Mouse (Mus musculus) lung, adult 2 months (tissue): ENCODE results near the gene Cd276.

Experiments used
- CTCF ChIP-seq: fragments of 200-500 bp; IDR thresholded peaks from 2 replicates; pipeline ENCODE4 v1.5.1; 2011; ENCODE audit warnings: mild to moderate bottlenecking, low read length, control low read depth; ENCODE audit not compliant: insufficient read depth
- POLR2A ChIP-seq: fragments of 200-500 bp; IDR thresholded peaks from 2 replicates; pipeline ENCODE4 v1.6.1; 2011; ENCODE audit warnings: low read depth, mild to moderate bottlenecking, control low read depth, low read length, borderline replicate concordance; ENCODE audit errors: extremely low read depth

- no peak for TF ChIP-seq POLR2A
- no peak for TF ChIP-seq CTCF
Measured at GRCm38 (mm10) chr9:58557457-58558455, 2.5 kb upstream of the Cd276 start.
